Mouse (Mus musculus) A20 (cell line): ENCODE results near the gene Zfp341.

ENCODE experiments used
- DNase-seq: peaks from one replicate; pipeline ENCODE4 v3.0.0-alpha.2; 2011; ENCODE audit warnings: low read depth, low spot score

The Zfp341 gene

GRCm38 (mm10) chr2:154676653-154677609, 63.8 kb downstream of the Zfp341 start:
- DNase-seq: no peak

- no peak for DNase-seq
Measured at GRCm38 (mm10) chr2:154677651-154678139, 64.6 kb downstream of the Zfp341 start.

- no peak for DNase-seq
Measured at GRCm38 (mm10) chr2:154678995-154679394, 65.9 kb downstream of the Zfp341 start.

GRCm38 (mm10) chr2:154680337-154680736, 67.2 kb downstream of the Zfp341 start:
- no peak for DNase-seq

GRCm38 (mm10) chr2:154680941-154681340, 67.8 kb downstream of the Zfp341 start:
- DNase-seq: no peak

- no peak for DNase-seq
Measured at GRCm38 (mm10) chr2:154682712-154683111, 69.6 kb downstream of the Zfp341 start.

GRCm38 (mm10) chr2:154684901-154685470, 71.9 kb downstream of the Zfp341 start:
- DNase-seq: no peak

GRCm38 (mm10) chr2:154685772-154686171, 72.7 kb downstream of the Zfp341 start:
- DNase-seq: no peak

- DNase-seq: no peak
Measured at GRCm38 (mm10) chr2:154686819-154687218, 73.7 kb downstream of the Zfp341 start.

- DNase-seq: no peak
Measured at GRCm38 (mm10) chr2:154689391-154689790, 76.3 kb downstream of the Zfp341 start.

- DNase-seq: no peak
Measured at GRCm38 (mm10) chr2:154690959-154691358, 77.9 kb downstream of the Zfp341 start.

GRCm38 (mm10) chr2:154693186-154693940, 80.3 kb downstream of the Zfp341 start:
- DNase-seq: no peak

GRCm38 (mm10) chr2:154693941-154694256, 80.8 kb downstream of the Zfp341 start:
- no peak for DNase-seq

- DNase-seq: no peak
Measured at GRCm38 (mm10) chr2:154695690-154696089, 82.6 kb downstream of the Zfp341 start.
